Mouse (Mus musculus) kidney, adult 2 months (tissue): ENCODE data around the gene Ugt1a2.

Source experiments
- CTCF ChIP-seq: fragments of 200-500 bp; conservative IDR thresholded peaks from 2 replicates; pipeline ENCODE4 v1.5.1; 2011; ENCODE audit warnings: low read depth, mild to moderate bottlenecking, control low read depth, low read length, moderate library complexity, mixed read lengths; ENCODE audit not compliant: insufficient read depth, insufficient read length
- POLR2A ChIP-seq: fragments of 200-500 bp; IDR thresholded peaks from one replicate; pipeline ENCODE4 v1.6.1; 2011; ENCODE audit warnings: low read depth, low read length, control low read depth

- no peak for TF ChIP-seq CTCF
- TF ChIP-seq POLR2A, result no peak
Measured at GRCm38 (mm10) chr1:88218591-88218990, 18.2 kb downstream of the Ugt1a2 start.
